Mouse (Mus musculus): ENCODE results near the gene Vav3. TPM values are rescaled to one million over a fixed set of nuclear protein-coding genes. Genes with fewer than 3 reads are reported as not detected.

The Vav3 gene
- polyA plus RNA-seq, 1 experiment from 2014 or later: 19.7 TPM

DNA sequence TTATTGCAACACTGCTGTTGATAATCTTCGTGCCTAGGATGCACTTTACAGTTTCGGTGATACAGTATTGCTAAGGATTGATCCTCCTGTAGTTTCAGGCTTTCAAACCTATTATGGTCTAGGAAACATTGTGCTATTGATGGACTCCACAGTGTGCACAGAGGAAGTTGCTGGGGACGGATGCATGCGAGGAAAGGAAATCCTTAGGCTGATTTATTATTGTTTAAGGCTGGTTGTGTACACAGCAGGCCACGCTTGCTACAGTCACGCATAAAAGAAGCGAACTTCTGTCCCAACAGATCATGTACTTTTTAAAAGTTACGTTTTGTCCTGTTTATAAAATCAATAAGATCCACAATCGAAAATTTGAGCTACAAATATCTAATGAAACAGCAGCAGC is 1.2 kb upstream of the Vav3 start:
- ATAC-seq (ENCODE audit: low read depth) (no peak), DNase-seq (ENCODE audit: low spot score) (no peak)
- H3K36me3 ChIP-seq (ENCODE audit: control insufficient read depth, insufficient read depth, low read length): no peaks in the 10 kb centered on the region
- 0 out of 2 replicates have a peak, but pooled peaks cover 4% of the 10 kb centered on the region for H3K4me1 ChIP-seq (ENCODE audit: control insufficient read depth, insufficient read depth, low read length)
- H3K27me3 ChIP-seq (replicated peaks; ENCODE audit: control insufficient read depth, insufficient read depth, low read length): peaks cover 12% of the 10 kb centered on the region
- no peaks in the 10 kb centered on the region for H3K9me3 ChIP-seq (ENCODE audit: control insufficient read depth, low read length)
- H3K4me2 ChIP-seq (ENCODE audit: low read depth, low read length): peak overlapping the region; percentile 93; the same call in 1 of the 2 replicates
- H3K4me3 ChIP-seq (ENCODE audit: low read depth, low read length): no peak overlapping the region
- H3K27ac ChIP-seq (replicated peaks; ENCODE audit: low read depth, low read length): no peak overlapping the region
- H3K9ac ChIP-seq (ENCODE audit: low read depth, low read length): no peak overlapping the region
- WGBS: 74% methylated on average over 9 of the region's 9 CpGs

- Histone ChIP-seq H3K9me3 (ENCODE audit: control insufficient read depth, low read length) (no peaks in the 10 kb centered on the region), H3K4me3 (ENCODE audit: low read depth, low read length) (peak overlapping the region; percentile 73), H3K27ac (replicated peaks; ENCODE audit: low read depth, low read length) (peak overlapping the region; percentile 78), H3K9ac (ENCODE audit: low read depth, low read length) (peak overlapping the region; percentile 78), H3K27me3 (replicated peaks; ENCODE audit: control insufficient read depth, insufficient read depth, low read length) (peaks cover 12% of the 10 kb centered on the region), H3K4me1 (ENCODE audit: control insufficient read depth, insufficient read depth, low read length) (0 out of 2 replicates have a peak, but pooled peaks cover 4% of the 10 kb centered on the region), H3K4me2 (ENCODE audit: low read depth, low read length) (peak overlapping the region; percentile 93), H3K36me3 (ENCODE audit: control insufficient read depth, insufficient read depth, low read length) (no peaks in the 10 kb centered on the region)
- ATAC-seq (ENCODE audit: low read depth) (0 out of 2 replicates have a peak, but pooled peaks have one; percentile 30), DNase-seq (ENCODE audit: low spot score) (peak; percentile 82)
- WGBS: 2% methylated on average over 9 of the region's 9 CpGs
These were observed 546 bp upstream of the Vav3 start for GRCm38 (mm10) chr3:109339941-109340273.

DNA sequence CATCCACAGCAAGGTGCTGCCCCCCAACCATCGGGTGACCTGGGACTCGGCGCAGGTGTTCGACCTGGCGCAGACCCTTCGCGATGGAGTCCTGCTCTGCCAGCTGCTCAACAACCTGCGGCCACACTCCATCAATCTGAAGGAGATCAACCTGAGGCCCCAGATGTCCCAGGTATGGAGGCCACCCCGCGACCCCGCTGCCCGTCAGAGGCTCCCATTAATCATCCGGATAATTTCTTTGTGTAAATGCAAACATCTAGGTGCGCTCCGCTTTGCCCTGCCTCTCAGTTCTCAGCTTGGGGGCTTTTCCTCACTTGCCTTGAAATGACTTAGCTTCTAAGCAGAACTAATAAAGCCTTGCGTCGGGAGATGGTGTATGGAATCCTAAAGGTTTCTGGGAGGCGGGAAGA is 623 bp downstream of the Vav3 start:
- WGBS: 2% methylated on average over 11 of the region's 18 CpGs
- ATAC-seq (ENCODE audit: low read depth): no peak
- H3K4me2 ChIP-seq (ENCODE audit: low read depth, low read length): peak overlapping the region; percentile 93
- no peak for DNase-seq (ENCODE audit: low spot score)
- H3K27ac ChIP-seq (replicated peaks; ENCODE audit: low read depth, low read length): peak overlapping the region; percentile 78; the same call in 1 of the 2 replicates
- peak overlapping the region; percentile 73 for H3K4me3 ChIP-seq (ENCODE audit: low read depth, low read length)
- H3K4me1 ChIP-seq (ENCODE audit: control insufficient read depth, insufficient read depth, low read length): 0 out of 2 replicates have a peak, but pooled peaks cover 4% of the 10 kb centered on the region
- peaks cover 12% of the 10 kb centered on the region for H3K27me3 ChIP-seq (replicated peaks; ENCODE audit: control insufficient read depth, insufficient read depth, low read length)
- H3K9me3 ChIP-seq (ENCODE audit: control insufficient read depth, low read length): no peaks in the 10 kb centered on the region
- no peaks in the 10 kb centered on the region for H3K36me3 ChIP-seq (ENCODE audit: control insufficient read depth, insufficient read depth, low read length)
- H3K9ac ChIP-seq (ENCODE audit: low read depth, low read length): peak overlapping the region; percentile 78

DNA sequence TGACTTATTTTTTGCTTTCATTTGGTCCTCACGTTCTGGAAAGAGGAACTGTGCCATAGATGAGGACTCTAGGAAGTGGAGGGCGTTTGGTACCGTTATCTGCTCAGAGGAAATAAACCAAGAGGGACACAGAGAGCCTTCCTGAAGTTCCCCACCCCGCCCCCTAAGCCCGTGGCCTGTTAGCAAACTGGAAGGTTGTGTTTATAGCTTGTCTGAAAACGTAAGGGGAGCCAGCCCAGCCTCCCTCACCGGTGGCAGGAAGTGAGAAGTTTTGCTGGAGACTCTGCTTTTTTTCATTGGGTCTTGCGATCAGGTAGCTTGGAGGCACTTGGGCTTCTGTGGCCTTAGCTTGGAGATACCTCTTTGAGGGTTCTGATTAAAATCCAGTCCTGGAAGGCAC is 1.2 kb downstream of the Vav3 start:
- Histone ChIP-seq H3K4me3 (ENCODE audit: low read depth, low read length) (peak overlapping the region; percentile 73), H3K4me1 (ENCODE audit: control insufficient read depth, insufficient read depth, low read length) (0 out of 2 replicates have a peak, but pooled peaks cover 4% of the 10 kb centered on the region), H3K9me3 (ENCODE audit: control insufficient read depth, low read length) (no peaks in the 10 kb centered on the region), H3K4me2 (ENCODE audit: low read depth, low read length) (peak overlapping the region; percentile 93), H3K27ac (replicated peaks; ENCODE audit: low read depth, low read length) (no peak overlapping the region), H3K36me3 (ENCODE audit: control insufficient read depth, insufficient read depth, low read length) (no peaks in the 10 kb centered on the region), H3K9ac (ENCODE audit: low read depth, low read length) (peak overlapping the region; percentile 78), H3K27me3 (replicated peaks; ENCODE audit: control insufficient read depth, insufficient read depth, low read length) (peaks cover 12% of the 10 kb centered on the region)
- WGBS: 2% methylated on average over 8 of the region's 8 CpGs
- DNase-seq (ENCODE audit: low spot score) (peak; percentile 56), ATAC-seq (ENCODE audit: low read depth) (no peak; the same call in 1 of the 2 replicates)

GRCm38 (mm10) chr3:109351956-109352684 is 11.7 kb downstream of the Vav3 start:
- H3K36me3 ChIP-seq (ENCODE audit: control insufficient read depth, insufficient read depth, low read length): no peaks in the 10 kb centered on the region
- 71% methylated on average over 4 of the region's 4 CpGs for WGBS
- no peaks in the 10 kb centered on the region for H3K27me3 ChIP-seq (replicated peaks; ENCODE audit: control insufficient read depth, insufficient read depth, low read length)
- DNase-seq (ENCODE audit: low spot score) (no peak), ATAC-seq (ENCODE audit: low read depth) (no peak)
- no peak overlapping the region for H3K9ac ChIP-seq (ENCODE audit: low read depth, low read length)
- H3K4me3 ChIP-seq (ENCODE audit: low read depth, low read length): no peak overlapping the region
- H3K27ac ChIP-seq (replicated peaks; ENCODE audit: low read depth, low read length): no peak overlapping the region
- no peaks in the 10 kb centered on the region for H3K4me1 ChIP-seq (ENCODE audit: control insufficient read depth, insufficient read depth, low read length)
- H3K4me2 ChIP-seq (ENCODE audit: low read depth, low read length): no peak overlapping the region
- H3K9me3 ChIP-seq (ENCODE audit: control insufficient read depth, low read length): no peaks in the 10 kb centered on the region

GRCm38 (mm10) chr3:109352690-109353089 is 12.2 kb downstream of the Vav3 start:
- ATAC-seq (ENCODE audit: low read depth) (no peak), DNase-seq (ENCODE audit: low spot score) (no peak)
- H3K9ac ChIP-seq (ENCODE audit: low read depth, low read length): no peak overlapping the region
- no peaks in the 10 kb centered on the region for H3K4me1 ChIP-seq (ENCODE audit: control insufficient read depth, insufficient read depth, low read length)
- no peak overlapping the region for H3K4me2 ChIP-seq (ENCODE audit: low read depth, low read length)
- no peaks in the 10 kb centered on the region for H3K27me3 ChIP-seq (replicated peaks; ENCODE audit: control insufficient read depth, insufficient read depth, low read length)
- H3K27ac ChIP-seq (replicated peaks; ENCODE audit: low read depth, low read length): no peak overlapping the region
- H3K9me3 ChIP-seq (ENCODE audit: control insufficient read depth, low read length): no peaks in the 10 kb centered on the region
- no peak overlapping the region for H3K4me3 ChIP-seq (ENCODE audit: low read depth, low read length)
- WGBS: 81% methylated on average over 6 of the region's 6 CpGs
- no peaks in the 10 kb centered on the region for H3K36me3 ChIP-seq (ENCODE audit: control insufficient read depth, insufficient read depth, low read length)

GRCm38 (mm10) chr3:109353814-109354213 is 13.4 kb downstream of the Vav3 start:
- ATAC-seq (ENCODE audit: low read depth) (no peak), DNase-seq (ENCODE audit: low spot score) (no peak)
- Histone ChIP-seq H3K4me3 (ENCODE audit: low read depth, low read length) (no peak overlapping the region), H3K4me1 (ENCODE audit: control insufficient read depth, insufficient read depth, low read length) (no peaks in the 10 kb centered on the region), H3K27ac (replicated peaks; ENCODE audit: low read depth, low read length) (no peak overlapping the region), H3K27me3 (replicated peaks; ENCODE audit: control insufficient read depth, insufficient read depth, low read length) (no peaks in the 10 kb centered on the region), H3K9me3 (ENCODE audit: control insufficient read depth, low read length) (no peaks in the 10 kb centered on the region), H3K36me3 (ENCODE audit: control insufficient read depth, insufficient read depth, low read length) (no peaks in the 10 kb centered on the region), H3K4me2 (ENCODE audit: low read depth, low read length) (no peak overlapping the region), H3K9ac (ENCODE audit: low read depth, low read length) (no peak overlapping the region)
- 83% methylated on average over 5 of the region's 5 CpGs for WGBS

- Histone ChIP-seq H3K4me2 (ENCODE audit: low read depth, low read length) (no peak overlapping the region), H3K27me3 (replicated peaks; ENCODE audit: control insufficient read depth, insufficient read depth, low read length) (no peaks in the 10 kb centered on the region), H3K4me3 (ENCODE audit: low read depth, low read length) (no peak overlapping the region), H3K4me1 (ENCODE audit: control insufficient read depth, insufficient read depth, low read length) (no peaks in the 10 kb centered on the region), H3K27ac (replicated peaks; ENCODE audit: low read depth, low read length) (no peak overlapping the region), H3K36me3 (ENCODE audit: control insufficient read depth, insufficient read depth, low read length) (no peaks in the 10 kb centered on the region), H3K9ac (ENCODE audit: low read depth, low read length) (no peak overlapping the region), H3K9me3 (ENCODE audit: control insufficient read depth, low read length) (no peaks in the 10 kb centered on the region)
- DNase-seq (ENCODE audit: low spot score) (no peak), ATAC-seq (ENCODE audit: low read depth) (no peak)
- WGBS: 77% methylated on average over 5 of the region's 5 CpGs
These were observed 14.7 kb downstream of the Vav3 start for GRCm38 (mm10) chr3:109355158-109355557.

DNA sequence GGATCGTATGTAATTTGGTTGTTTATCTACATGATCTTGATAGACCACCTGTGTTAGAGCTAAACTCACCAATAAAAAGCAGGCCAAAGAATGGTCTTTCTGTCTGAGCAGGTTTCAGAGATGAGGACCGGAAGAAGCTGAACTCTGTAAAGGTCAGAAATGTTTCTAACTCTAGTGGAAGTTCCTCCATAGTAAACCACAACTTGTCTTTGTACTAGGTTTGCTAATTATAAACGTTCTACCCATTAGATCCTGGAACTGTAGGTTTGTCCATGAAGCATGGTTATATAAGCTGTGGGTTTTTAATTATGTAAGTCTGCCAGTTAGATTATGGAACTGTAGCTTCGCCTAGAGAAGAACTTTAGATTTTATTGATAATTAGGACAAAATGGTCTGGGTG is 20.3 kb downstream of the Vav3 start:
- no peak for ATAC-seq (ENCODE audit: low read depth)

More for the DNA sequence above, 20.3 kb downstream of the Vav3 start:
- H3K36me3 ChIP-seq (ENCODE audit: control insufficient read depth, insufficient read depth, low read length): no peaks in the 10 kb centered on the region
- no peak overlapping the region for H3K27ac ChIP-seq (replicated peaks; ENCODE audit: low read depth, low read length)
- peaks cover 6% of the 10 kb centered on the region; the same call in 1 of the 2 replicates for H3K4me1 ChIP-seq (ENCODE audit: control insufficient read depth, insufficient read depth, low read length)
- WGBS: 66% methylated on average over 4 of the region's 4 CpGs
- H3K9ac ChIP-seq (ENCODE audit: low read depth, low read length): no peak overlapping the region
- H3K9me3 ChIP-seq (ENCODE audit: control insufficient read depth, low read length): no peaks in the 10 kb centered on the region
- no peaks in the 10 kb centered on the region for H3K27me3 ChIP-seq (replicated peaks; ENCODE audit: control insufficient read depth, insufficient read depth, low read length)
- H3K4me2 ChIP-seq (ENCODE audit: low read depth, low read length): no peak overlapping the region
- no peak for DNase-seq (ENCODE audit: low spot score)
- no peak overlapping the region for H3K4me3 ChIP-seq (ENCODE audit: low read depth, low read length)

Data from embryonic facial prominence, embryonic 14.5 days (tissue).